Mouse (Mus musculus) heart, embryonic 16.5 days (tissue): ENCODE measurements around the gene Ssbp3. TPM values are rescaled to one million over a fixed set of nuclear protein-coding genes. Genes with fewer than 3 reads are reported as not detected.

Source experiments
- ATAC-seq: fragments of 200-750 bp; cut with Nextera tagmentation; replicated peaks from 2 replicates; pipeline ENCODE4 v1.8.0; 2017; ENCODE audit warnings: moderate number of reproducible peaks; ENCODE audit not compliant: insufficient read depth, low FRiP score; ENCODE audit errors: extremely low read depth
- H3K27ac ChIP-seq: fragments of 300-500 bp; sonication (generic); 2 replicates; pipeline ENCODE4 v1.5.1; 2014; ENCODE audit warnings: mild to moderate bottlenecking, low read length, control low read depth, moderate library complexity
- H3K27me3 ChIP-seq: fragments of 300-500 bp; sonication (generic); 2 replicates; pipeline ENCODE4 v1.6.1; 2014; ENCODE audit warnings: low read length, mixed read lengths; ENCODE audit not compliant: control insufficient read depth, insufficient read depth
- H3K36me3 ChIP-seq: fragments of 300-500 bp; sonication (generic); 2 replicates; pipeline ENCODE4 v1.6.1; 2014; ENCODE audit not compliant: control insufficient read depth, insufficient read depth
- H3K4me1 ChIP-seq: fragments of 300-500 bp; sonication (generic); 2 replicates; pipeline ENCODE4 v1.6.1; 2014; ENCODE audit warnings: low read length, mixed read lengths; ENCODE audit not compliant: control insufficient read depth, insufficient read depth
- H3K4me2 ChIP-seq: fragments of 300-500 bp; sonication (generic); 2 replicates; pipeline ENCODE4 v1.6.1; 2014; ENCODE audit warnings: low read depth, mild to moderate bottlenecking, control low read depth, low read length
- H3K4me3 ChIP-seq: fragments of 300-500 bp; sonication (generic); 2 replicates; pipeline ENCODE4 v1.5.1; 2014; ENCODE audit warnings: mild to moderate bottlenecking, control low read depth, low read length
- H3K9ac ChIP-seq: fragments of 300-500 bp; sonication (generic); 2 replicates; pipeline ENCODE4 v1.6.1; 2014; ENCODE audit warnings: low read length, control low read depth
- H3K9me3 ChIP-seq: fragments of 300-500 bp; sonication (generic); replicated peaks from 2 replicates; pipeline ENCODE4 v1.6.1; 2016; ENCODE audit warnings: low read length; ENCODE audit not compliant: control insufficient read depth
- WGBS: fragments of 180-500 bp; shearing (Covaris S2); extraction: QIAGEN DNeasy Blood & Tissue Kit; methylation state at CpG from one replicate; pipeline ENCODE4 v1.1.7; 2014; 5-methylcytosine and 5-hydroxymethylcytosine counted together
- polyA plus RNA-seq: library from polyadenylated mRNA; unstranded; fragments of >200 nt; fragmentation: Nextera tagmentation; extraction: Ambion mirVana; gene quantifications from 2 replicates; pipeline ENCODE4 v1.2.1, GENCODE M21; 2015

The Ssbp3 gene
- polyA plus RNA-seq, 1 experiment from 2014 or later, result 52.9 TPM

DNA sequence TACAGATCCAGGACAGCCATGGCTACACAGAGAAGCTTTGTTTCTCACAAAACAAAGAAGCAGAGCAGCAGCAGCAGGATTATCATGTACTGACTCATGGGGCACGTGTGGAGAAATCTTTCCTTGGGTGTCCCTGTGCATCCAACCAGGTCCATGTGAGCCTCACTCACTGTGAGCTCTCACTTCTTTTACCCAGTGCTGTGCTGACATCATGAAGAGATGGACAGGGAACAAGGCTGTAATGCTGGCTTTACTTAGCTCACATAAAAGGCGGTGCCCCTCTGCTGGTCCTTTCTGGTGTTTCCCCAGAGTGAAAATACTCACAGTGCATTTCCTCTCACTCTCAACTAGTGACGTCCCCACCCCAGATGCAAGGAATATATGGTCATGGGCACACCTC lies 111.0 kb downstream of the Ssbp3 start:
- WGBS, result 61% methylated on average over 3 of the region's 3 CpGs
- Histone ChIP-seq H3K4me1 (peaks cover 34% of the 10 kb centered on the region), H3K4me3 (no peak overlapping the region), H3K27me3 (no peaks in the 10 kb centered on the region), H3K9ac (no peak overlapping the region), H3K36me3 (no peaks in the 10 kb centered on the region), H3K4me2 (no peak overlapping the region), H3K9me3 (no peaks in the 10 kb centered on the region), H3K27ac (no peak overlapping the region)
- no peak for ATAC-seq

DNA sequence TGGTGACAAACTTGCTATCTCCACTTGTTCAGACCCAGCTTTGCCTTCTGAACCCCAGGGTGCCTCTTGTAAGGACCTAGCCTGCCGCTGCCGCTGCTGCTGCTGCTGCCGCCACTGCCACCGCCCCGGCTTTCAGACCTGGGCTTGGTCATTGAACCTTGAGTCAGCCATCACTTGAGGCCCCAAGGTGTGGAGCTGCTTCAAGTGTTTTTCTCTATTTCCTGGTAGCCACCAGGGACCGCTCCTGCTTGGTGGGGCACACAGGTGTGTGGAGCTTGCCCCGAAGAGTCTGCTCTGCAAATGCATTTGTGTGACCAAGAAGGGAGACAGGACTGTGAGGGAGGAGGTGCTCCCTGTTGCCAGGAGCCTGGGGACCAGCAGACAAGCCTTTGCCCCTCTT lies 114.4 kb downstream of the Ssbp3 start:
- Histone ChIP-seq H3K27me3 (no peaks in the 10 kb centered on the region), H3K4me2 (no peak overlapping the region), H3K36me3 (peaks cover 2% of the 10 kb centered on the region; the same call in 1 of the 2 replicates), H3K27ac (no peak overlapping the region), H3K4me3 (no peak overlapping the region), H3K9me3 (no peaks in the 10 kb centered on the region), H3K9ac (no peak overlapping the region), H3K4me1 (peaks cover 8% of the 10 kb centered on the region)
- 85% methylated on average over 7 of the region's 7 CpGs for WGBS
- no peak for ATAC-seq

GRCm38 (mm10) chr4:107025369-107025768 lies 114.9 kb downstream of the Ssbp3 start:
- no peak overlapping the region for H3K4me3 ChIP-seq
- 92% methylated on average over 5 of the region's 5 CpGs for WGBS
- ATAC-seq, result no peak
- peaks cover 5% of the 10 kb centered on the region for H3K4me1 ChIP-seq
- H3K9me3 ChIP-seq, result no peaks in the 10 kb centered on the region
- peaks cover 2% of the 10 kb centered on the region; the same call in 1 of the 2 replicates for H3K36me3 ChIP-seq
- no peaks in the 10 kb centered on the region for H3K27me3 ChIP-seq
- H3K27ac ChIP-seq, result no peak overlapping the region
- no peak overlapping the region for H3K4me2 ChIP-seq
- no peak overlapping the region for H3K9ac ChIP-seq

GRCm38 (mm10) chr4:107026451-107026850 lies 116.0 kb downstream of the Ssbp3 start:
- no peak overlapping the region for H3K4me3 ChIP-seq
- 44% methylated on average over 8 of the region's 8 CpGs for WGBS
- no peak overlapping the region for H3K4me2 ChIP-seq
- peaks cover 4% of the 10 kb centered on the region; the same call in 1 of the 2 replicates for H3K4me1 ChIP-seq
- peaks cover 8% of the 10 kb centered on the region for H3K36me3 ChIP-seq
- no peak overlapping the region for H3K9ac ChIP-seq
- no peaks in the 10 kb centered on the region for H3K9me3 ChIP-seq
- no peak for ATAC-seq
- H3K27ac ChIP-seq, result no peak overlapping the region
- H3K27me3 ChIP-seq, result no peaks in the 10 kb centered on the region

DNA sequence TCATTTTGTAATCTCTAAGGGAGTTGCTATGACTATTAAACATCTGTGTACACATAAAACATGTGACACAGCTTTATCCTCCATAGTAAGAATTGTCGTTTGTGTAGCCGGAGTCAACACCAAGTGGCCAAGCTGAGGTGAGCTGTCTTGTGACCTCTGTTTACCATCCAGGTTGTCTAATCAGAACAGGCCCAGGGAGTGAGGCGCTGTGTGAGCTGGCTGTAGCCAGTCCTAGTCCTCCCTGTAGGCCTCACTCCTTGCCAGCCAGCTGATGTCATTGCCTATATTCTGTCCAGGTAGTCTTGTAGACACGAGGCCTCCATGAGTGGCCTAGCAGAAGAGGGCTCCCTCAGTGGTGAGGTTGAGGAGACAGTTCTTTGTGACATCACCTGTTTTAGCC lies 125.2 kb downstream of the Ssbp3 start:
- Histone ChIP-seq H3K27ac (no peak overlapping the region), H3K9ac (no peak overlapping the region), H3K9me3 (no peaks in the 10 kb centered on the region), H3K4me3 (no peak overlapping the region), H3K4me2 (no peak overlapping the region), H3K4me1 (peaks cover 9% of the 10 kb centered on the region), H3K36me3 (peaks cover 27% of the 10 kb centered on the region), H3K27me3 (no peaks in the 10 kb centered on the region)
- ATAC-seq, result no peak
- WGBS, result 82% methylated on average over 4 of the region's 4 CpGs

DNA sequence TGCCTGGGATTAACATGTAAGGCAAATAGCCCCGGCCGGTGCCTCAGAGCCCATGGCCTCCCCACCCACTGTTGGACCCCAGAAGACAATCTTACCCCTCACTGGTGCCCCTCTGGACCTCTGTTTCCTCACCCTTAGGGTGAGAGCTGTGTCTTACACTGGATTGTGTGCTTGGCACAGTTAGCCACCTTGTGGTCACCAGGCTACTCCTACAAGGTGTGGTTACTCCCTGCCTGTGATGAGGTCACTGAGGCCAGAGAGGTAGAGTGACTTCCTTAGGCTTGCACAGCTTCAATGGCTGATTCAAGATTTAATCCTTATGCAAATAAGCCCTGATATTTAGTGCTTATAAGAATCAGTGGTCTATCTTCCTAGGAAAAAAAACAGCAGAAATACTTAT lies 126.5 kb downstream of the Ssbp3 start:
- Histone ChIP-seq H3K4me2 (no peak overlapping the region), H3K4me3 (no peak overlapping the region), H3K36me3 (peaks cover 26% of the 10 kb centered on the region), H3K9me3 (no peaks in the 10 kb centered on the region), H3K4me1 (peaks cover 9% of the 10 kb centered on the region), H3K27me3 (no peaks in the 10 kb centered on the region), H3K9ac (no peak overlapping the region), H3K27ac (no peak overlapping the region)
- WGBS, result 90% methylated on average over 2 of the region's 2 CpGs
- no peak for ATAC-seq

GRCm38 (mm10) chr4:107038303-107038702 lies 127.8 kb downstream of the Ssbp3 start:
- H3K9ac ChIP-seq, result no peak overlapping the region

GRCm38 (mm10) chr4:107039270-107039669 lies 128.8 kb downstream of the Ssbp3 start:
- H3K27me3 ChIP-seq, result no peaks in the 10 kb centered on the region
- no peak overlapping the region for H3K4me2 ChIP-seq
- ATAC-seq, result no peak
- H3K9me3 ChIP-seq, result no peaks in the 10 kb centered on the region
- peaks cover 9% of the 10 kb centered on the region for H3K4me1 ChIP-seq
- no peak overlapping the region for H3K4me3 ChIP-seq
- H3K27ac ChIP-seq, result no peak overlapping the region; the same call in 1 of the 2 replicates
- no peak overlapping the region for H3K9ac ChIP-seq
- H3K36me3 ChIP-seq, result peaks cover 32% of the 10 kb centered on the region
- WGBS, result 62% methylated on average over 8 of the region's 8 CpGs

More at GRCm38 (mm10) chr4:107038303-107038702, 127.8 kb downstream of the Ssbp3 start:
- no peak overlapping the region for H3K4me2 ChIP-seq
- peaks cover 28% of the 10 kb centered on the region for H3K36me3 ChIP-seq
- WGBS, result 76% methylated on average over 4 of the region's 4 CpGs
- H3K4me1 ChIP-seq, result peaks cover 9% of the 10 kb centered on the region
- no peaks in the 10 kb centered on the region for H3K9me3 ChIP-seq
- H3K27me3 ChIP-seq, result no peaks in the 10 kb centered on the region
- H3K27ac ChIP-seq, result no peak overlapping the region
- no peak overlapping the region for H3K4me3 ChIP-seq
- no peak for ATAC-seq

GRCm38 (mm10) chr4:107042304-107042703 lies 131.8 kb downstream of the Ssbp3 start:
- Histone ChIP-seq H3K4me1 (peaks cover 9% of the 10 kb centered on the region), H3K4me3 (no peak overlapping the region), H3K9ac (no peak overlapping the region), H3K27me3 (no peaks in the 10 kb centered on the region), H3K27ac (no peak overlapping the region), H3K9me3 (no peaks in the 10 kb centered on the region), H3K4me2 (no peak overlapping the region), H3K36me3 (peaks cover 41% of the 10 kb centered on the region)
- WGBS, result 88% methylated on average over 6 of the region's 6 CpGs
- no peak for ATAC-seq
